Mouse (Mus musculus) limb, embryonic 10.5 days (tissue): ENCODE measurements around the gene Vcp. TPM values are rescaled to one million over a fixed set of nuclear protein-coding genes. Genes with fewer than 3 reads are reported as not detected.
A peak's percentile ranks its signal among the peaks of the same experiment; 100 is the strongest.

Experiments
- DNase-seq: peaks from one replicate; pipeline ENCODE4 v3.0.0-alpha.2; 2017; ENCODE audit warnings: low spot score
- H3K27ac ChIP-seq: fragments of 300-500 bp; sonication (generic); 2 replicates; pipeline ENCODE4 v1.5.1; 2016; ENCODE audit warnings: mild to moderate bottlenecking
- H3K27me3 ChIP-seq: fragments of 300-500 bp; sonication (generic); 2 replicates; pipeline ENCODE4 v1.6.1; 2016; ENCODE audit warnings: low read depth, mild to moderate bottlenecking; ENCODE audit not compliant: poor library complexity, severe bottlenecking
- H3K36me3 ChIP-seq: fragments of 300-500 bp; sonication (generic); 2 replicates; pipeline ENCODE4 v1.6.1; 2016; ENCODE audit warnings: mild to moderate bottlenecking, moderate library complexity
- H3K4me1 ChIP-seq: fragments of 300-500 bp; sonication (generic); 2 replicates; pipeline ENCODE4 v1.6.1; 2016
- H3K4me3 ChIP-seq: fragments of 300-500 bp; sonication (generic); 2 replicates; pipeline ENCODE4 v1.5.1; 2016; ENCODE audit warnings: mild to moderate bottlenecking, moderate library complexity
- H3K9me3 ChIP-seq: fragments of 300-500 bp; sonication (generic); replicated peaks from 2 replicates; pipeline ENCODE4 v1.6.1; 2016; ENCODE audit warnings: mild to moderate bottlenecking
- WGBS: fragments of 180-500 bp; shearing (Covaris S2); methylation state at CpG from one replicate; pipeline ENCODE4 v1.1.7; 2016; 5-methylcytosine and 5-hydroxymethylcytosine counted together
- polyA plus RNA-seq: library from polyadenylated mRNA; unstranded; fragments of >200 nt; fragmentation: Nextera tagmentation; extraction: Ambion mirVana; gene quantifications from 2 replicates; pipeline ENCODE4 v1.2.1, GENCODE M21; 2016

Gene Vcp
- polyA plus RNA-seq, 1 experiment from 2014 or later = 691 TPM

- H3K27me3 ChIP-seq = 0 out of 2 replicates have a peak, but pooled peaks cover 3% of the 10 kb centered on the region
- H3K27ac ChIP-seq = no peak overlapping the region
- H3K4me1 ChIP-seq = peaks cover 24% of the 10 kb centered on the region
- DNase-seq = no peak
- peaks cover 29% of the 10 kb centered on the region for H3K36me3 ChIP-seq
- H3K9me3 ChIP-seq = no peaks in the 10 kb centered on the region
- H3K4me3 ChIP-seq = no peak overlapping the region
- 68% methylated on average over 4 of the region's 4 CpGs for WGBS
Observed at GRCm38 (mm10) chr4:43037860-43038566, 37.7 kb upstream of the Vcp start.

- 88% methylated on average over 10 of the region's 10 CpGs for WGBS
- DNase-seq = no peak
- H3K4me1 ChIP-seq = peaks cover 30% of the 10 kb centered on the region
- H3K27me3 ChIP-seq = 0 out of 2 replicates have a peak, but pooled peaks cover 3% of the 10 kb centered on the region
- H3K36me3 ChIP-seq = peaks cover 29% of the 10 kb centered on the region
- no peak overlapping the region for H3K27ac ChIP-seq
- H3K4me3 ChIP-seq = no peak overlapping the region
- no peaks in the 10 kb centered on the region for H3K9me3 ChIP-seq
Observed at GRCm38 (mm10) chr4:43036356-43036755, 36.0 kb upstream of the Vcp start.

- Histone ChIP-seq H3K27me3 (0 out of 2 replicates have a peak, but pooled peaks cover 3% of the 10 kb centered on the region), H3K4me3 (no peak overlapping the region), H3K27ac (no peak overlapping the region), H3K36me3 (peaks cover 29% of the 10 kb centered on the region), H3K9me3 (no peaks in the 10 kb centered on the region), H3K4me1 (peaks cover 29% of the 10 kb centered on the region)
- no peak for DNase-seq
- WGBS = 89% methylated on average over 6 of the region's 6 CpGs
Observed at GRCm38 (mm10) chr4:43035851-43036250, 35.5 kb upstream of the Vcp start.

GRCm38 (mm10) chr4:43033481-43033880, 33.2 kb upstream of the Vcp start:
- Histone ChIP-seq H3K27ac (no peak overlapping the region), H3K4me3 (no peak overlapping the region), H3K36me3 (peaks cover 47% of the 10 kb centered on the region), H3K9me3 (no peaks in the 10 kb centered on the region), H3K4me1 (peaks cover 22% of the 10 kb centered on the region), H3K27me3 (no peaks in the 10 kb centered on the region)
- no peak for DNase-seq
- WGBS = 86% methylated on average over 14 of the region's 14 CpGs

- Histone ChIP-seq H3K4me3 (no peak overlapping the region), H3K27ac (no peak overlapping the region), H3K4me1 (peaks cover 22% of the 10 kb centered on the region), H3K27me3 (no peaks in the 10 kb centered on the region), H3K36me3 (peaks cover 56% of the 10 kb centered on the region), H3K9me3 (no peaks in the 10 kb centered on the region)
- WGBS = 93% methylated on average over 1 of the region's 1 CpGs
- no peak for DNase-seq
Observed at GRCm38 (mm10) chr4:43032501-43032900, 32.2 kb upstream of the Vcp start.

- Histone ChIP-seq H3K36me3 (peaks cover 64% of the 10 kb centered on the region), H3K4me1 (peaks cover 22% of the 10 kb centered on the region), H3K4me3 (peak within 1 kb of the TSS; percentile 79), H3K27me3 (no peaks in the 10 kb centered on the region), H3K27ac (peak within 1 kb of the TSS; percentile 94), H3K9me3 (no peaks in the 10 kb centered on the region)
- 1% methylated on average over 38 of the region's 38 CpGs for WGBS
- peak; percentile 93 for DNase-seq
Observed at GRCm38 (mm10) chr4:43031237-43031995, 31.1 kb upstream of the Vcp start, which contains the start of gene Stoml2. TSS of gene Stoml2 (minus strand) at chr4:43031710.

- Histone ChIP-seq H3K9me3 (no peaks in the 10 kb centered on the region), H3K4me1 (peaks cover 22% of the 10 kb centered on the region), H3K27ac (peak overlapping the region; percentile 94), H3K36me3 (peaks cover 59% of the 10 kb centered on the region), H3K4me3 (peak overlapping the region; percentile 79), H3K27me3 (no peaks in the 10 kb centered on the region)
- WGBS = 2% methylated on average over 28 of the region's 28 CpGs
- DNase-seq = peak; percentile 67
Observed at GRCm38 (mm10) chr4:43030780-43031230, 30.5 kb upstream of the Vcp start.

- Histone ChIP-seq H3K27ac (peak overlapping the region; percentile 94), H3K4me1 (peaks cover 22% of the 10 kb centered on the region), H3K27me3 (no peaks in the 10 kb centered on the region), H3K36me3 (peaks cover 57% of the 10 kb centered on the region), H3K4me3 (peak overlapping the region; percentile 79), H3K9me3 (no peaks in the 10 kb centered on the region)
- 83% methylated on average over 9 of the region's 9 CpGs for WGBS
- no peak for DNase-seq
Observed at GRCm38 (mm10) chr4:43030352-43030751, 30.0 kb upstream of the Vcp start.

GRCm38 (mm10) chr4:43029749-43030148, 29.4 kb upstream of the Vcp start:
- H3K27ac ChIP-seq = no peak overlapping the region
- no peak for DNase-seq
- H3K27me3 ChIP-seq = no peaks in the 10 kb centered on the region
- H3K4me3 ChIP-seq = peak overlapping the region; percentile 79; the same call in 1 of the 2 replicates
- WGBS = 95% methylated on average over 9 of the region's 9 CpGs
- peaks cover 56% of the 10 kb centered on the region for H3K36me3 ChIP-seq
- peaks cover 26% of the 10 kb centered on the region for H3K4me1 ChIP-seq
- H3K9me3 ChIP-seq = no peaks in the 10 kb centered on the region

- H3K9me3 ChIP-seq = no peaks in the 10 kb centered on the region
- DNase-seq = no peak
- peaks cover 32% of the 10 kb centered on the region for H3K4me1 ChIP-seq
- H3K27me3 ChIP-seq = no peaks in the 10 kb centered on the region
- WGBS = 94% methylated on average over 7 of the region's 7 CpGs
- H3K4me3 ChIP-seq = no peak overlapping the region
- H3K36me3 ChIP-seq = peaks cover 55% of the 10 kb centered on the region
- H3K27ac ChIP-seq = no peak overlapping the region
Observed at GRCm38 (mm10) chr4:43029121-43029520, 28.8 kb upstream of the Vcp start.

- peak within 1 kb of the TSS; percentile 78 for H3K27ac ChIP-seq
- H3K4me1 ChIP-seq = peaks cover 20% of the 10 kb centered on the region
- WGBS = 8% methylated on average over 42 of the region's 42 CpGs
- H3K36me3 ChIP-seq = peaks cover 82% of the 10 kb centered on the region
- H3K9me3 ChIP-seq = no peaks in the 10 kb centered on the region
- H3K4me3 ChIP-seq = peak within 1 kb of the TSS; percentile 59
- peak; percentile 93 for DNase-seq
- H3K27me3 ChIP-seq = no peaks in the 10 kb centered on the region
Observed at GRCm38 (mm10) chr4:43025084-43025960, 25.0 kb upstream of the Vcp start, which contains the start of gene Pigo. TSS of gene Pigo (minus strand) at chr4:43025819.

GRCm38 (mm10) chr4:43024673-43025072, 24.4 kb upstream of the Vcp start:
- Histone ChIP-seq H3K9me3 (no peaks in the 10 kb centered on the region), H3K4me1 (peaks cover 13% of the 10 kb centered on the region), H3K36me3 (peaks cover 83% of the 10 kb centered on the region), H3K27me3 (no peaks in the 10 kb centered on the region), H3K4me3 (peak overlapping the region; percentile 59), H3K27ac (peak overlapping the region; percentile 78)
- DNase-seq = no peak
- WGBS = 85% methylated on average over 14 of the region's 14 CpGs
